Mouse (Mus musculus): Measurements from ENCODE around the gene Nxf7.
"Not testable (repeated sequence)": the region's sequence is repeated elsewhere in the genome, so short reads cannot be mapped to it uniquely, and the experiment has no call there.

Nxf7 gene

GRCm38 (mm10) chrX:135598677-135599076 is at the start of gene Nxf7:
TSS of gene Nxf7 (minus strand) at chrX:135598777.
- no peak for DNase-seq (ENCODE audit: low spot score in 2 of 2)

GRCm38 (mm10) chrX:135627605-135628004 is 29.0 kb upstream of the Nxf7 start, which contains the start of gene Prame:
TSS of gene Prame (minus strand) at chrX:135627705.
- no peak for DNase-seq (ENCODE audit: low spot score in 2 of 2)

- not testable (repeated sequence) for DNase-seq (ENCODE audit: low spot score in 2 of 2)
These were observed 2.9 kb upstream of the Nxf7 start for GRCm38 (mm10) chrX:135601298-135602029.

- no peak for DNase-seq (ENCODE audit: low spot score in 2 of 2)
These were observed 481 bp downstream of the Nxf7 start for GRCm38 (mm10) chrX:135598096-135598495.

GRCm38 (mm10) chrX:135576412-135576811 is 22.2 kb downstream of the Nxf7 start:
- no peak for DNase-seq (ENCODE audit: low spot score in 2 of 2)

- not testable (repeated sequence) for DNase-seq (ENCODE audit: low spot score in 2 of 2)
These were observed 23.5 kb downstream of the Nxf7 start for GRCm38 (mm10) chrX:135574958-135575628.

GRCm38 (mm10) chrX:135574261-135574957 is 24.2 kb downstream of the Nxf7 start:
- DNase-seq (ENCODE audit: low spot score in 2 of 2) = peak in 1 of 2 experiments; percentile 19

GRCm38 (mm10) chrX:135569467-135569866 is 29.1 kb downstream of the Nxf7 start:
- DNase-seq (ENCODE audit: low spot score in 2 of 2) = peak in 1 of 2 experiments; percentile 34

GRCm38 (mm10) chrX:135564934-135565333 is 33.6 kb downstream of the Nxf7 start:
- not testable (repeated sequence) for DNase-seq (ENCODE audit: low spot score in 2 of 2)

GRCm38 (mm10) chrX:135562841-135563240 is 35.7 kb downstream of the Nxf7 start:
- DNase-seq (ENCODE audit: low spot score in 2 of 2) = no peak

- not testable (repeated sequence) for DNase-seq (ENCODE audit: low spot score in 2 of 2)
These were observed 36.9 kb downstream of the Nxf7 start for GRCm38 (mm10) chrX:135561693-135562092.

GRCm38 (mm10) chrX:135560933-135561332 is 37.6 kb downstream of the Nxf7 start:
- peak in 1 of 2 experiments; percentile 66 for DNase-seq (ENCODE audit: low spot score in 2 of 2)

- not testable (repeated sequence) for DNase-seq (ENCODE audit: low spot score in 2 of 2)
These were observed 38.9 kb downstream of the Nxf7 start for GRCm38 (mm10) chrX:135559665-135560064.

Measured in urinary bladder, postnatal 4 days (tissue).